Mouse (Mus musculus): ENCODE results near the gene Hoxb7. TPM values are rescaled to one million over a fixed set of nuclear protein-coding genes. Genes with fewer than 3 reads are reported as not detected.
A peak's percentile ranks its signal among the peaks of the same experiment; 100 is the strongest.

Gene Hoxb7
- total RNA-seq, 4 experiments from 2014 or later = 44.6 to 62.9 (median 53.0) TPM

DNA sequence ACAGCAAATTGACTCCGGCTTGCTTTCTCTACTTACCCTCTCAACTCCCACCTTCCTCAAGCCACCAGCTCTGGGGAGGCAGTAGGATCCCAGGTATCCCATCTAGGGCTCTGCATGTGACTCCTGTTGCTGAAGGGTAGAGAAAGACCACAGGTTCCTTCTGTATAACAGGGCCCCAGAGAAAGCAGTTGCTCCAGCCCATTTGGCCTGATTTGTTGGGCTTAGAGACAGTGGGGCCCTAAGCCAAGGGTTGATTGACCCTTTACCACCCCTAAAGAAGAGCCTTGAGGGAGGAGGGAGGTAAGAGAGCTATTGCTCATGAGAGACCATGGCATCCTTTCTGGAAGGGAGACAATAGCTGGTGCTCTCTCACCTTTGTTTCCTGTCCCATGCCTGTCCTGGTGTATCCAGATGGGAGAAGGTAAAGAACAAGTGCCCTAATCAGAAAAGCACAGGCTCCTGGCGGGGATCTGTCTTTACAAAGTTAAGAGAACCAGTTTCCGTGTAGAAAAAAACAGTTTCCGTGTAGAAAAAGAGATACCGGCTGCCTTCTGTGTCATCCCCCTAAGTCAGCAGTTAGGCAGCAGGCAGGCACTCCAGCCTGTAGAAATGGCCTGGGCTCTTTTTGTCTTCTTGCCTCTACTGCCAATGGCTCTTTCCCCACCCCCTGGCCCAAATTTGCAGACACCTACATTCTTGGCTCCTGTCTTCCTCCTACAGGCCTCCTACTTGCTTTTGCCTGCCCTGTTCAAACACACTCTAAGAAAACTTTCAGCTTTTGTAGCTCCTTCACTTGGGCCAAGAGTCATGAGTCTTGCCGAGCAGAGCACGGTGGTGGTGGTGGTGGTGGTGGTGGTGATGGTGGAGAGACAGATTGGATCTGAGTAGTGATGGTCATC lies 52.8 kb downstream of the Hoxb7 start:
- peak; percentile 13 for DNase-seq

Small RNA genes within 50 kb of the gene (microRNA-seq; reads per million reads assigned to microRNA genes)
- gene Mir10a (59,369 to 96,253 reads per million in 2 experiments), gene Mir196a-1 (19.6 to 21.9 reads per million in 2 experiments)

Other genes with a start within 250 kb of the Hoxb7 start
- gene Ube2z, start 221.2 kb upstream of the Hoxb7 start, total RNA-seq (2022) = 10 to 100 TPM; 53.9 to 60.0 (median 57.0) TPM
- gene Atp5g1, start 211.0 kb upstream of the Hoxb7 start, total RNA-seq (2022) = 100 to 1,000 TPM; 227 to 500 (median 292) TPM
- not detected for gene Calcoco2, start 174.7 kb upstream of the Hoxb7 start, total RNA-seq (2022)
- not detected for gene Ttll6, start 152.8 kb upstream of the Hoxb7 start, total RNA-seq (2022)
- not detected for gene Hoxb13, start 92.3 kb upstream of the Hoxb7 start, total RNA-seq (2022)
- 100 to 1,000 TPM; 157 to 250 (median 226) TPM for gene Hoxb9, start 15.2 kb upstream of the Hoxb7 start, total RNA-seq (2022)
- 10 to 100 TPM; 50.4 to 99.8 (median 83.6) TPM for gene Hoxb8, start 4.7 kb upstream of the Hoxb7 start, total RNA-seq (2022)
- 10 to 100 TPM; 56.4 to 77.8 (median 59.5) TPM for gene Hoxb6, start 5.9 kb downstream of the Hoxb7 start, total RNA-seq (2022)
- 10 to 100 TPM; 25.2 to 38.3 (median 26.7) TPM for gene Hoxb5, start 16.7 kb downstream of the Hoxb7 start, total RNA-seq (2022)
- gene Hoxb4, start 31.6 kb downstream of the Hoxb7 start, total RNA-seq (2022) = 10 to 100 TPM; 19.9 to 45.3 (median 27.0) TPM
- 10 to 100 TPM; 19.4 to 61.4 (median 27.9) TPM for gene Hoxb3, start 36.7 kb downstream of the Hoxb7 start, total RNA-seq (2022)
- gene Hoxb2, start 63.9 kb downstream of the Hoxb7 start, total RNA-seq (2022) = 10 to 100 TPM; 20.8 to 27.5 (median 23.7) TPM
- not detected for gene Hoxb1, start 79.1 kb downstream of the Hoxb7 start, total RNA-seq (2022)
- gene Skap1, start 178.0 kb downstream of the Hoxb7 start, total RNA-seq (2022) = 10 to 100 TPM in 3 of 4 experiments, 1 to 10 TPM in 1; 7.3 to 15.3 (median 11.2) TPM

Measured in adrenal gland, adult 8-10 months (tissue).